ENCODE assay signal across 14 mouse cellular contexts in the genomic region with DNA sequence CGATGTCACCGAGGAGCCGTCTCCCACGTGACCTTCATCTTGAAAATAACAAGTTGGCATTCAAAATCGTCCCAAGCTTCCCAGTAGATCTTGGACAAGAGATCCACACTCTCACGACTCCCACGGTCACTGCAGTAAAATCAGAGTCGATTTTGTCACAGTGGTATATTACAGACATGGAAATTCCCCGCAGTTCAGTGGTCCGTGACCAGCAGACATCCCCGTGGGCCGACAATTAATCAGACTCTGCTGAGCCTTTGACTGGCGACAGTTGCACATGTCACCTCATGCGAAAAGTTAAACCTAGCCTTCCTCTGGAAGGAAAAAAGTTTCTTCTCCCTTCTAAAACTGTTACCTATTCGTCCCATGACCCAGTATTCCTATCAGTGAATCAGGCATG.
DNase-seq lines count a peak whose midpoint lies in the region; ATAC-seq lines count a peak whose summit lies in the region.
"Had no signal": no experiment of that assay in that cellular context is flagged by ENCODE, and none has a peak within 500 bp of the region (broad histone marks: within the 10 kb centered on the region; RNA-seq: fewer than 3 reads in every experiment).

No protein-coding gene starts in this region.

- no peaks in the 10 kb centered on the region for H3K36me3 ChIP-seq in hindbrain, embryonic 12.5 days
- H3K36me3 ChIP-seq in hindbrain, embryonic 14.5 days (replicated peaks; ENCODE audit: control insufficient read depth, insufficient read depth): no peaks in the 10 kb centered on the region
- no peaks in the 10 kb centered on the region for H3K36me3 ChIP-seq in embryonic facial prominence, embryonic 10.5 days (replicated peaks)
- H3K36me3 ChIP-seq: embryonic facial prominence, embryonic 15.5 days; forebrain, embryonic 10.5 days; G1E had no signal

- DNase-seq in hindbrain, embryonic 14.5 days (ENCODE audit: low spot score): no peak
- peak; percentile 3 for DNase-seq in kidney, postnatal 14 days
- no peak for DNase-seq in kidney, adult 9 months
- DNase-seq in embryonic facial prominence, embryonic 10.5 days (ENCODE audit: low spot score): no peak
- DNase-seq in urinary bladder, adult 18-20 months (ENCODE audit: low spot score in 2 of 2): no peak
- DNase-seq: cerebellum, adult 2 months; gastrocnemius, adult 2 months; gastrocnemius, postnatal 25 days had no signal

- no peak overlapping the region for H3K9ac ChIP-seq in hindbrain, embryonic 12.5 days
- H3K9ac ChIP-seq in hindbrain, embryonic 14.5 days: no peak overlapping the region
- H3K9ac ChIP-seq: embryonic facial prominence, embryonic 15.5 days had no signal

- H3K4me1 ChIP-seq in hindbrain, embryonic 12.5 days: peaks cover 32% of the 10 kb centered on the region
- peaks cover 44% of the 10 kb centered on the region for H3K4me1 ChIP-seq in hindbrain, embryonic 14.5 days (replicated peaks; ENCODE audit: control insufficient read depth, insufficient read depth, low read length)
- H3K4me1 ChIP-seq in embryonic facial prominence, embryonic 10.5 days: peaks cover 21% of the 10 kb centered on the region

- peak; percentile 51; the same call in 1 of the 2 replicates for ATAC-seq in hindbrain, embryonic 12.5 days (ENCODE audit: low FRiP score)
- ATAC-seq in hindbrain, embryonic 14.5 days (ENCODE audit: low FRiP score): no peak
- ATAC-seq: forebrain, embryonic 14.5 days had no signal

- WGBS in hindbrain, embryonic 12.5 days: 61% methylated on average over 15 of the region's 15 CpGs
- WGBS in hindbrain, embryonic 14.5 days: 44% methylated on average over 15 of the region's 15 CpGs
- 82% methylated on average over 15 of the region's 15 CpGs for WGBS in embryonic facial prominence, embryonic 10.5 days

- H3K4me3 ChIP-seq in hindbrain, embryonic 12.5 days: no peak overlapping the region
- H3K4me3 ChIP-seq in hindbrain, embryonic 14.5 days (replicated peaks; ENCODE audit: low read length): no peak overlapping the region
- no peak overlapping the region for H3K4me3 ChIP-seq in embryonic facial prominence, embryonic 10.5 days
- H3K4me3 ChIP-seq: embryonic facial prominence, embryonic 15.5 days; erythroblast, embryonic 14.5 days; forebrain, embryonic 10.5 days; gastrocnemius, adult 2 months had no signal

- no peaks in the 10 kb centered on the region for H3K9me3 ChIP-seq in hindbrain, embryonic 12.5 days (replicated peaks)
- H3K9me3 ChIP-seq in hindbrain, embryonic 14.5 days (ENCODE audit: control insufficient read depth, low read length): no peaks in the 10 kb centered on the region
- no peaks in the 10 kb centered on the region for H3K9me3 ChIP-seq in embryonic facial prominence, embryonic 10.5 days
- H3K9me3 ChIP-seq: embryonic facial prominence, embryonic 15.5 days; forebrain, embryonic 10.5 days had no signal

- no peak overlapping the region for H3K4me2 ChIP-seq in hindbrain, embryonic 12.5 days (replicated peaks)
- H3K4me2 ChIP-seq in hindbrain, embryonic 14.5 days (replicated peaks): no peak overlapping the region
- H3K4me2 ChIP-seq: embryonic facial prominence, embryonic 15.5 days had no signal

- 0 out of 2 replicates have a peak overlapping the region, but pooled peaks have one; percentile 24 for H3K27ac ChIP-seq in hindbrain, embryonic 12.5 days
- H3K27ac ChIP-seq in hindbrain, embryonic 14.5 days: no peak overlapping the region
- H3K27ac ChIP-seq in embryonic facial prominence, embryonic 10.5 days (replicated peaks): peak overlapping the region; percentile 48; the same call in 1 of the 2 replicates
- H3K27ac ChIP-seq: embryonic facial prominence, embryonic 15.5 days; forebrain, embryonic 10.5 days; gastrocnemius, adult 2 months had no signal

- H3K27me3 ChIP-seq in hindbrain, embryonic 12.5 days: no peaks in the 10 kb centered on the region
- H3K27me3 ChIP-seq in hindbrain, embryonic 14.5 days (ENCODE audit: control insufficient read depth, insufficient read depth, low read length): no peaks in the 10 kb centered on the region
- H3K27me3 ChIP-seq in embryonic facial prominence, embryonic 10.5 days (replicated peaks; ENCODE audit: low read depth, poor library complexity, severe bottlenecking): 0 out of 2 replicates have a peak, but pooled peaks cover 7% of the 10 kb centered on the region
- H3K27me3 ChIP-seq: embryonic facial prominence, embryonic 15.5 days had no signal
